Mouse (Mus musculus) telencephalon, adult 2 months (tissue): ENCODE measurements at regions not wholly inside any gene's neighbourhood (a gene's known extent, or its start where the extent isn't known, plus 50 kb on each side); places are given as distances from the start of the nearest gene placed in this dataset.

Source experiments
- DNase-seq: peaks from one replicate; pipeline ENCODE4 v3.0.0-alpha.2; 2011; ENCODE audit warnings: low read depth, low spot score

- DNase-seq, result no peak
Measured at GRCm38 (mm10) chr4:84101923-84102322, 573.2 kb downstream of the Bnc2 start.

- DNase-seq, result peak; percentile 19
Measured at GRCm38 (mm10) chr4:84102736-84103135, 572.3 kb downstream of the Bnc2 start.

DNA sequence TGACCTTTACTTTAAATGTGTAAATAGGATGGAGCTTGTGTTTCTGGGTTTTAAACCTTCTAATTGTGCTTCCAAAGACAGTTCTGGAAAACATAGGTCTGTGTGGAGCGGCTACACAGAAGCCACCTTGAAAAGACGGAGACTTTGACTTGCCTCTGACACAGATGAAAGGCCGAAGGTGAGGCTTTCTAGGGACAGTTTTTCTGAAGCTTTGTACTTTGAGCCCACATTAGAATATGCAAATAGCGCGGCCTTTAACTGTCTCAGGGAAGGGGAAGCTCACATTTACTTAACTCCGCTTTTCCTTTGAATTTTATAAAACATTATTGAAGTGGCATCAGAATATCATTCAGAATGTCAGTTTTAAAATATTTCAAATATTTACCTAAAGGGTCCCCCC is 566.5 kb downstream of the Bnc2 start:
- no peak for DNase-seq

DNA sequence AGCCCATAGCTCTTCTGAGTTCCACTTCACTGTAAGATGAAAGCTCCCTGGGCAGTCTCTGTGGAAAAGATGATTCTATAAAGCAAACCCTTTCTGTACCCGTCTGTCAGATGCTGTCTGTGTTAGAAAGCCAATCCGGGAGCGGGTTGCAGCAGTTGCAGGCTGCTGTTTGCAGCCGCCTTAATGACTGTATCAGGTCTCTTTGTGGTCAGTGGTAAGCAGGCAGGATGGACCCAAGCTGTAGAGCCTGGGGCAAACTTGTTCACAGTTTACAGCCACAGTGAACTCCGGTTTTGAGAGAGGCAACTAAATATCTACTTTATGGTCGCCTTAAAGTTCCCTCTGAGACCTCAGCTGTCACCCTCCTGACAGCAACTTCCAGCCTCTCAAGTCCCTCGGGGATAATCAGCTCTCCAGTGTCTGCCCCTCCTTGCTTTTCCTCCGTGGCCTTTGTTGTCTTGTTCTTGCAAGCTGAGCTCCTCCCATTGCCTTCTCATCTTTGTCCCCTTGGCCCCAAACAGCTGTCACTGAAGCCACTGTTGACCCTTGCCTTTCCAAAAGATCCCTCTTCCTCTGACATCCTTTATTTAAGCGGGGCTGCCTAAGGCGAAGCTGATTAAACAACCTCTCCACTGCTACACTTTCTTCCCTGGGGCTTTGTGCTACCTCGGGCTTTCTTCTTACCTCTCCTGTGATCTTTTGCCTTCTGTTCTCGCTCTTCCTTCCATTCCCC is 565.1 kb downstream of the Bnc2 start:
- no peak for DNase-seq

DNA sequence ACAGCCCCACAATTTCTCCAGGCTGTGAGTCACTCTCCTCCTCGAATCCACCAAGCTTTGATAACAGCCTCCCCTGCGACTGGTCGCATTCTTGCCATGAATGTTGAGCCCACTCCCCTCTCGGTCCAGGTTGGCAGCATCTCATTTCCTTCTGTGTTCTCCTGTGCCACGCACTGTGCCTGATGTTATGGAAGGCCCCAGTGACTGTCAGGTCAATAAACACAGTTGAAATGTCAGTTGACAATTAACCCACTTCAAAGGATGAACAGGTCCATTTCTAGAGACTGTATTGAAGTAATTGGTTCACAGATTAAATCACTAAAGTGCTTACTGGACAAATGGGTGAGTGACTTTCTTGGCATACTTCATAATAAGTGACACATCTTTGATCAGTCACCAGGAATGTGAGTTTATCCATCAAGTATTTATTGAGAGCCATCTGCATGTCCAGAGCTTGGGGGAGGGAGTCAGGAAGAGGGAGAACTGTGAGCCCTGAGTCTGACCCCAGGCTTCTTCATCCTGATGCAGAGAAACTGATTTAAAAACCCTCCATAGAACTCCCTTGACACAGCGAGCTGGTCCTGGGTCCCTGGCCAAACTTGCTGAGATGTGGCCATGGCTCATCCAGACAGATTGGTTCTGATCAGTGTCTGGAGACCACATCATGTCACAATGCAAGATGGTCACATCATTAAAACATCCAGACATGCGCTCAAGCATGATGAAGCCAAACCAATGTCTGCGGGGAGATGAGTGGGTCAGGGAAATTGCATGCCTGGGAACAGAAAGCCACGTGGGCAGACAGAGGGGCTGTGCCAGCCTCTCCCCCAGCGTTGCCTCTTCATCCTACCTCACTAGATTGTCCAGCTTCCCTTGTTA is 560.7 kb downstream of the Bnc2 start:
- no peak for DNase-seq

DNA sequence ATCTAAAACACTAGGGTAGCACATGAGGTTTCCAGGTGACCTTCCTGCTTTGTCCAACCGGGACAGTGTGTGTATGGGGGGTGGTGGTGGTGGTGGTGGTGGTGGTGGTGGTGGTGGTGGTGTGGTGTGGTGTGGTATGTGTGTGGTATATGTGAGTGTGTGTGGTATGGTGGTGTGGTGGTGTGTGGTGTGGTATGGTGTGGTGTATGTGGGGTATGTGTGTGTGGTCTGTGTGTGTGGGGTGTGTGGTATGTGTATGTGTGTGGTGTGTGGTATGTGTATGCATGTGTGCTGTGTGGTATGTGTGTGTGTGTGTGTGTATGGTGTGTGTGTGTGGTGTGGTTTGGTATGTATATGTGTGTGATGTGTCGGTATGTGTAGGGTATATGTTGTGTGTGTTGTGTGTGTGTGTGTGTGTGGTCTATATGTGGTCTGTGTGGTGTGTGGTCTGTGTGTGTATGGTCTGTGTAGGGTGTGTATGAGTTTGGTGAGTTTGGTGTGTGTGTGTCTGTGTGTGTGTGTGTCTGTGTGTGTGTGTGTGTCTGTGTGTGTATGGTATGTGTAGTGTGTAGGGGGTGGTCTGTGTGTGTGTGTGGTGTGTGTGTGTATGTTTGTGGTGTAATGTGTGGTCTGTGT is 556.7 kb downstream of the Bnc2 start:
- no peak for DNase-seq

GRCm38 (mm10) chr4:84119616-84120015 is 555.5 kb downstream of the Bnc2 start:
- no peak for DNase-seq

GRCm38 (mm10) chr4:84120330-84120729 is 554.7 kb downstream of the Bnc2 start:
- no peak for DNase-seq

DNA sequence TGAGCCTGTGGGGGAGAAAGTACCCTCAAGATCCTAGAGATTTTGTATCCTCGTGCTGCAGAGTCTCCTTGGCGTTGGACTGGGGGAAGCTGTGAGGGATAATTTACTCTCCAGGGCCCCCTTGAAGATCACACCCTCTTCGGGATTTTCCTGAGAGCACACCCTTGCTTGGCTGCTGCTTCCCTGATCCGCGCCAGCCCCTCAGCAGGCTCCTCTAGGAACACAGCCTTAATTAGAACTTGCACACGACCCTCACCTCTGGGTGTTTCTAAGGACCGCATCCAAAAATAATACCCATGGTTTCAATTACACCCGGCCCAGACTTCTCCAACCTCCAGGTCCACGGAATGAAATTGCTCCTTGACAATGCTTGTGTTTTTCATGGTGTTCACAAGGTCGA is 553.6 kb downstream of the Bnc2 start:
- no peak for DNase-seq

GRCm38 (mm10) chr4:84126400-84126799 is 548.7 kb downstream of the Bnc2 start:
- DNase-seq, result no peak

GRCm38 (mm10) chr4:84127380-84127779 is 547.7 kb downstream of the Bnc2 start:
- DNase-seq, result no peak

DNA sequence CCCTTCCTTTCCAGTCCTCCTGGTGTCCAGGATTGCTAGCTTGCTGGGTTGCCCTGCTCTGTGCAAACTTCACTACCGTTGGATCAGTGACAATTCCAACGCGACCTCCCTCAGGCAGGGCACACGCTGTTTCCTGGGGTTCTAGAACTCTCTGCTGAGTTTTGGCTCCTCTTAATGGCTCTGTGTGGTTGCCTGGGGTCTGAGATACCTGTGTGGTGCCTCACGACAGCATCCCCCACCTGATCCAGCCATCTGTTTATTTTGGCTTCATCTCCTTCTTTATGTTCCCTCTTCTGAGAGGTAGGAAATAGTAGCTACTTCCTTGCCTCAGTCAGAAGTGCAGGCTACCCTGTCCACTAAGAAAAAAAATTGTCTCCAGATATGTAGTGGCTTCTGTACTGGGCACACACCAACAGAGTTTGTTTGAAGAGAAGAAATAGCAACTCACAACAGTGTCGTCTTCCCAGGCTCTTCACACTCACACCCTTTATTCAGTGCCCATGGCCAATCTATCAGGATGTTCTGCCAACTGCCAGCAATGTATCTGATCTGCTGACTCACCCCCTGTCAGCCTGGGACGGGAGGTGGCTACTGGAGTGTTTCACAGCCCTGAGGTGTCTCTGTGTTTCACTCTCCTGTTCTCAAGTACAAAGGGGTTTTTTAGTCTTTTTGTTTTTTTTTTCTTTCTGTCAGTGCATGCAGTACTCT is 544.1 kb downstream of the Bnc2 start:
- no peak for DNase-seq

- DNase-seq, result no peak
Measured at GRCm38 (mm10) chr4:84135740-84136139, 539.3 kb downstream of the Bnc2 start.

- DNase-seq, result no peak
Measured at GRCm38 (mm10) chr4:84137171-84137919, 537.7 kb downstream of the Bnc2 start.

GRCm38 (mm10) chr4:84149149-84150050 is 525.7 kb downstream of the Bnc2 start:
- DNase-seq, result no peak

GRCm38 (mm10) chr4:84150698-84151097 is 524.4 kb downstream of the Bnc2 start:
- DNase-seq, result no peak

GRCm38 (mm10) chr4:84151247-84151646 is 523.8 kb downstream of the Bnc2 start:
- DNase-seq, result no peak

GRCm38 (mm10) chr4:84151971-84152450 is 523.1 kb downstream of the Bnc2 start:
- DNase-seq, result no peak

DNA sequence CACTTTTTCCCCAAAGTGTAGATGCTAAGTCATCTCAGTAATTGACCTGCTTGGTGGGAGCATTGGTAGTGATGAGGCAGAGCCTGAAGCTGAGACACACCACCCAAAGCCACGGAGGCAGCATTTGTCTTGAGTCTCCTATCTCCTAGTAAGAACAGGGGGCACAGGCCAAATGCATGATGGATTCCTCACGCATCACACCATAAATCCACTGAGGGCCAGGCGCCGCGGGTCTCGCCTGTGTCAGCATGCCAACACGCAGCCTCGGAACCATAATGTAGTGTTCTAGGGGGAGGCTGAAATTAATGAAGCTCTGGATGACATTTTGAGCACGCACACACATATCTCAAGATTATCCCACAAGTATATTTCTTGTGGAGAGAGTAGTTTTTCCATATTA is 521.5 kb downstream of the Bnc2 start:
- DNase-seq, result no peak
